Mouse (Mus musculus): ENCODE measurements around the gene Vsig10. TPM values are rescaled to one million over a fixed set of nuclear protein-coding genes. Genes with fewer than 3 reads are reported as not detected.

Vsig10 gene
- total RNA-seq, 1 experiment from 2014 or later = 5.2 TPM

- ATAC-seq (replicated peaks; ENCODE audit: insufficient number of reproducible peaks, low FRiP score, low TSS enrichment, poor library complexity, severe bottlenecking) = no peak
These were observed 27.4 kb downstream of the Vsig10 start for GRCm38 (mm10) chr5:117346281-117346680.

GRCm38 (mm10) chr5:117347011-117347410 lies 28.1 kb downstream of the Vsig10 start:
- ATAC-seq (replicated peaks; ENCODE audit: insufficient number of reproducible peaks, low FRiP score, low TSS enrichment, poor library complexity, severe bottlenecking) = no peak

GRCm38 (mm10) chr5:117347838-117348237 lies 29.0 kb downstream of the Vsig10 start:
- no peak for ATAC-seq (replicated peaks; ENCODE audit: insufficient number of reproducible peaks, low FRiP score, low TSS enrichment, poor library complexity, severe bottlenecking)

- no peak for ATAC-seq (replicated peaks; ENCODE audit: insufficient number of reproducible peaks, low FRiP score, low TSS enrichment, poor library complexity, severe bottlenecking)
These were observed 29.4 kb downstream of the Vsig10 start for GRCm38 (mm10) chr5:117348279-117348678.

DNA sequence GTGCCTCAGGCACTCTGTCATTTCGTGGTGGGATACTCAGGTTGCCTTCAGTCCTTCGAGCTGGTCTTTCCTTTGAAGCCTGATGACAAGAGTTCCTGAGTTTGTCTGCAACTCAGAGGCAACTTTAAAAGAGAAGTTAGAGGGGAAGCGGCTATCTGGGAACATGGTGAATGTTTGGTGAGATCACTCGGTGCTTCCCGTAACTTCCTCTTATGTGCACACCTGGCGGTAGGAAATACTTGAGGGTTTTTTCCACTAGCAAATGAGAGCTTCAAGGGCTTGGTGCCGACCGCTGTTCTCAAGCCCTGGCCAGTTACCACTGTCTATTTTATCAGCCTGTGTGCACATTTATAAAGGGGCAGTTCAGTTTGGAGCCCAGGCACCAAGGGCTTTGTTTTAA lies 35.2 kb downstream of the Vsig10 start:
- no peak for ATAC-seq (replicated peaks; ENCODE audit: insufficient number of reproducible peaks, low FRiP score, low TSS enrichment, poor library complexity, severe bottlenecking)

DNA sequence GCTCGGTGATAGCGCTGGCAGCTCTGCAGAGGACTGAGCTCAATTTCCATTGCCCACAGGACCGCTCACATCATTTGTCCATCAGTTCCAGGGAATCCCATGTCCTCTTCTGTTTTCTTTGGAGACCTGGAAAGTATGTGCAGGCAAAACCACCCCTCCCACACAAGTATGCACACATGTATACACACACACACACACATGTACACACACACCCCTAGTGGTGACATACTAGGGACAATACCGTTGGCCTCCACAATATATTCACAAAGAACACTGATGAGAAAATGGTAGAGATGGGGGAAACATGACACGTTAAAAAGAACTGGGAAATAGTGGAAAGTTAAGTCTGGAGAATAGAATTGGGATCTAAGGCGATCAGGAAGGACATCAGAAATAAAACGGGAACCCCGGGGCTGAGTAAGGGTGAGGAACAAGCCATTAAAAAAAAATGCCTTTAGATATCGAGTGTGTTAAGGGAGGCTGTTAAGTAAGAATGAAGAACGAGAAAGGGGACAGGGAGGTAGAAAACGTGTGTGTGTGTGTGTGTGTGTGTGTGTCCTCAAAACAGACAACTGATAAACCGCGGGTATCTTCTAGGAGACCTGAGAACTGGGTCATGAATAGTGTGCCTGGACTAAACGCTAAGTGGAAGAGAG lies 36.9 kb downstream of the Vsig10 start:
- ATAC-seq (replicated peaks; ENCODE audit: insufficient number of reproducible peaks, low FRiP score, low TSS enrichment, poor library complexity, severe bottlenecking) = no peak

- no peak for ATAC-seq (replicated peaks; ENCODE audit: insufficient number of reproducible peaks, low FRiP score, low TSS enrichment, poor library complexity, severe bottlenecking)
These were observed 37.7 kb downstream of the Vsig10 start for GRCm38 (mm10) chr5:117356365-117357128.

GRCm38 (mm10) chr5:117357129-117357477 lies 38.2 kb downstream of the Vsig10 start, which contains the start of gene Wsb2:
TSS of gene Wsb2 (plus strand) at chr5:117357304.
- ATAC-seq (replicated peaks; ENCODE audit: insufficient number of reproducible peaks, low FRiP score, low TSS enrichment, poor library complexity, severe bottlenecking) = 0 out of 2 replicates have a peak, but pooled peaks have one; percentile 44

DNA sequence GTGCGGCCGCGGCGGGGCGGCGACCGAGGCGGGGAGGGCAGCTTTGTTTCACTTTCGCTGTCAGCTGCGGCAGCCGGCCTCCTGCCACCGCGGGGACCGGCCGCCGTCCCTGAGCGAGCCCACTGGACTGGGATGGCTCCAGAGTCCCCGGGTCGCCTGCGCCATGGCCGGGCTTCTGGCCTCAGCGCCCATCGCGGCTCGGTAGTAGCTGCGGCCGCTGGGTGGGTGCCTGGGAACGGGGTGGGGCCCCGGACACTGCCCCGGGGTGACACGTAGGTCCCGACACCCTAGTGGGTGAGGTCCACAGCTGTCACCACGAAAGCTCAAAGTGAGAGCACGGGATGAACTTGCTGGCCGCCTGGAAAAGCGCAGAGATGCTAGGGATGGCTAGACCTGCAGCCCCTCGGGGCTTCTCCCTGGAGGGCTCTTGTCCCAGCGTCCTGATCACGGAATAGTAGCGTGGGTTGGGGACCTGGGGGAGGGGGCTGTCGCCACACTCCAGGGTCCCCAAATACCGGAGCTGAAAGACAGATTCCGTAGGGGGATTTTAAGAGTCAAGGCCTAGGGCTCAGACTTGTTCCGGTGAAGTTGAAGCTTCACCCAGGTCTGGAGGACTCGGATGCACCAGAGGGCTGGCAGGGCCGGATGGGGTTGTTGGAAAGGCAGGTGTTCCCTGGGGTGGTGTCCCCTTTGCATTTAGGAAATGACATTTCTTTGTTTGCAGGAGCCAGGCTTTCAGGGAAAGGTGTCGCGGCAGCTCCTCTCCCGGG lies 38.8 kb downstream of the Vsig10 start:
- ATAC-seq (replicated peaks; ENCODE audit: insufficient number of reproducible peaks, low FRiP score, low TSS enrichment, poor library complexity, severe bottlenecking) = peak; percentile 36; the same call in 1 of the 2 replicates

DNA sequence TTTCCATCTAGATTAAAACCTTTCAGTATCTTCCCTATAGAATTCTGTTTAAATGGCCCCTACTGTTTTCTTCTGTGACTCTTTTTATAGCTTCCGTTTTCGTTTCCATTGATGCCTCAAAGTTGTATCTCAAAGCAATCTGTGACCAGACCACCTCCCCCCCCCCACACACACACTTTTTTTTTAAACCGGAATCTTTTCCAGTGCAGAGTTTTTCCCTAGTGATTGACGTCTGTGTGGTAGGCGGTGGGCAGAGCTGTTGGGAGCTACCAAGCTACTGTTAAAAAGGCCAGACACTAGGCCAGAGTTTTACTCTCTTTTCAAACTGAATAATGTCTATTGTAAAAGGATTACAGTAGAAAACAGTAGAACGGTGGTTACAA lies 39.4 kb downstream of the Vsig10 start:
- no peak for ATAC-seq (replicated peaks; ENCODE audit: insufficient number of reproducible peaks, low FRiP score, low TSS enrichment, poor library complexity, severe bottlenecking)

DNA sequence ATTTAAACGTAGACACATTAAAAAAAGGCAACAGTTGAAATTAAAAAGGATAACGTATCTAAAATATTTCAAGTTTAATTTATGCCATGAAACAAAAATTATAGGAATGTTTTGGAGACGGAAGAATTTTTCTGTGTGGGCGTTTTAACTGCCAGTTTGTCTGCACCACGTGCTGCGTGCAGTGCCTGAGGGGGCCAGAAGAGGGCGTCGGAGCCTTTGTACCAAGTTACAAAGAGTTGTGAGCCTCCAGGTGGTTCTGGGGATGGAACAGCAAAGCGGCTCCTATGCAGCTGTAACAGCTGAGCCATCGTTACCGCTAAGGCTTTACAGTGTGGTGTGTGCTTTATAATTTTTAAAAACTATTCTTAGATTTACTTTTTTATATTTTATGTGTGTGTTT lies 39.8 kb downstream of the Vsig10 start:
- no peak for ATAC-seq (replicated peaks; ENCODE audit: insufficient number of reproducible peaks, low FRiP score, low TSS enrichment, poor library complexity, severe bottlenecking)

DNA sequence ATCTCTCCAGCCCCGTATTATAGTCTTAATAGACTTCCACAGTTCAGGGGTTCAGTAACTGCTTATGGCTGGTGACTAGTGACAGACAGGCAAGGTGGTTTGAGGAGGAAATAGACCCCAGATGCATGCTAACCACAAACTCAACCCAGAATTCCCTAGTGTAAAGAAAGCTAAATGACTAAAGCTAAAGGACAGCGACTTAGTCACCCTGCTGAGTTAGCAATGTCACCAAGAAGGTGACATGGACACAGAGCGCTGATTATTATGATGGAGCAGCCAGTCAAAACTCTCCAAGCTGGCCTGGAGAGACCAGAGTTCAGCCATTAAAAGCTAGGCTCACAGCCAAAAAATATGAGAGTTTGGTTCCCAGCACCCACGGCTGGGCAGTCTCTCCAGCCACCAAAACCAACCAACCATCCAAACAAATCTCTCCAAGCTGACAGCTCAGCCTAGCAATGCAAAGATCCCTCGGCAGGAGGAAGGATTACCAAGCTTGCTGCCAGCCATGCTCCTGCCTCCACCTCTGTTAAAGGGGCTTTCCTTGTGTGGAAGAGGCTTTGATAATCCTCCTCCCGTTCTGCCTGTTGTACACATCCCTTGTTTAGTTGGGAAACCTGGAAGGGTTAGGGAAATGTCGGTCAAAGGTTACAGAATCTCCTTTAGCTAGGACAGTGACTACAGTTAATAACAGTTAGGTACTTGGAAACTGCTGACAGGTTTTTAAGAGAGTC lies 40.8 kb downstream of the Vsig10 start:
- ATAC-seq (replicated peaks; ENCODE audit: insufficient number of reproducible peaks, low FRiP score, low TSS enrichment, poor library complexity, severe bottlenecking) = no peak

DNA sequence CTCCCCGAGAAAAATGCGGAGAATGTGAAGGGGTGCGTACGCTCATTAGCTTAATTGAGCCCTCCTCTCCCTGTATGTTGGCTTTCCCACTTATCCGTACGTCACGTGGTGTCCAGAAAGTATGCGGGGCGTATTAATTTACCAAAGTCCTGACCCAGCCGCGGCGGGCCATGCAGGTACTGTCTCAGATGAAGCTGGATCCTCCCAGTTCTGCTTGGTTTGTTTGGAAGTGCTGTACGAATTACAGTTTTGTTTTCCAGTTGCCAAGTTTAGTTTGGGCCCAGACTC lies 41.3 kb downstream of the Vsig10 start:
- no peak for ATAC-seq (replicated peaks; ENCODE audit: insufficient number of reproducible peaks, low FRiP score, low TSS enrichment, poor library complexity, severe bottlenecking)

- no peak for ATAC-seq (replicated peaks; ENCODE audit: insufficient number of reproducible peaks, low FRiP score, low TSS enrichment, poor library complexity, severe bottlenecking)
These were observed 42.0 kb downstream of the Vsig10 start for GRCm38 (mm10) chr5:117360631-117361541.

GRCm38 (mm10) chr5:117361590-117361989 lies 42.7 kb downstream of the Vsig10 start:
- no peak for ATAC-seq (replicated peaks; ENCODE audit: insufficient number of reproducible peaks, low FRiP score, low TSS enrichment, poor library complexity, severe bottlenecking)

DNA sequence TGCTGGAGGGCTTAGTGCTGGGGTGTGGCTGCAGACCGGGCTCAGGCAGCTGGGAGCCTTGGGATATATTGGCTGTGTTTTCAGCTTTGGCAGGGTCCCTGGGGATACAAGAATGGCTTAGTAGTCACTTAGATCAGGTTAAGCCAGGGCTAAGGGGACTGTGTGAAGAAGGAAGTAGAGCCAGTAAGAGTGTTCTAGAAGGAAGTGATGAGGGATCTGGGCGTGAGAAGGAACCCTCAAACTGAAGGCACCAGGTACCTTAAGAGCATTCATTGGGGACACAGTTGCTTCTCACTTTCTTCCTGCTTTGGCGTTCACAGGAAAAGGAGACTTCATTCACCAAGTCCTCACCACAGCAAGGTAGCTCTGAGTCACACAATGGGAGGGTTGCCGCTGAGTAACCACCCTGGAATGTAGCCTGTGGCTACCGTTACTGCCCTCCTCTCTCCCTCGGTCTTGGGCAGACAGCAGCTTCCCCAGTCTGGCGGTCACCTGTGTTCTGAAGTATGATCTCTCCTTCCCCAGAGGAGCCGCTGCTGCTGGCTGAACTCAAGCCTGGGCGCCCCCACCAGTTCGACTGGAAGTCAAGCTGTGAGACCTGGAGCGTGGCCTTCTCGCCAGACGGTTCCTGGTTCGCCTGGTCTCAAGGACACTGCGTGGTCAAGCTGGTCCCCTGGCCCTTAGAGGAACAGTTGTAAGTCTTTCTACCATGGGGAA lies 44.3 kb downstream of the Vsig10 start:
- 0 out of 2 replicates have a peak, but pooled peaks have one; percentile 38 for ATAC-seq (replicated peaks; ENCODE audit: insufficient number of reproducible peaks, low FRiP score, low TSS enrichment, poor library complexity, severe bottlenecking)

GRCm38 (mm10) chr5:117364821-117365220 lies 45.9 kb downstream of the Vsig10 start:
- no peak for ATAC-seq (replicated peaks; ENCODE audit: insufficient number of reproducible peaks, low FRiP score, low TSS enrichment, poor library complexity, severe bottlenecking)

Data from monocyte, adult 5-6 weeks (primary cell).